Mouse (Mus musculus) intestine, embryonic 14.5 days (tissue): ENCODE measurements at regions not wholly inside any gene's neighbourhood (a gene's known extent, or its start where the extent isn't known, plus 50 kb on each side); places are given as distances from the start of the nearest gene placed in this dataset.

ENCODE experiments used
- ATAC-seq: fragments of 200-750 bp; cut with Nextera tagmentation; replicated peaks from 2 replicates; pipeline ENCODE4 v1.8.0; 2017; ENCODE audit warnings: low read depth, moderate number of reproducible peaks, moderate TSS enrichment, moderate library complexity; ENCODE audit not compliant: low FRiP score, low TSS enrichment
- DNase-seq: peaks from one replicate; pipeline ENCODE4 v3.0.0-alpha.2; 2018; ENCODE audit warnings: low spot score
- H3K27ac ChIP-seq: fragments of 300-500 bp; sonication (generic); 2 replicates; pipeline ENCODE4 v1.5.1; 2014; ENCODE audit warnings: low read depth, mild to moderate bottlenecking, control low read depth
- H3K27me3 ChIP-seq: fragments of 300-500 bp; sonication (generic); replicated peaks from 2 replicates; pipeline ENCODE4 v1.6.1; 2014; ENCODE audit warnings: low read length, control low read depth; ENCODE audit not compliant: control insufficient read depth, insufficient read depth
- H3K36me3 ChIP-seq: fragments of 300-500 bp; sonication (generic); 2 replicates; pipeline ENCODE4 v1.6.1; 2014; ENCODE audit warnings: low read length, control low read depth; ENCODE audit not compliant: control insufficient read depth, insufficient read depth
- H3K4me1 ChIP-seq: fragments of 300-500 bp; sonication (generic); replicated peaks from 2 replicates; pipeline ENCODE4 v1.6.1; 2014; ENCODE audit warnings: low read length, control low read depth, mixed read lengths; ENCODE audit not compliant: control insufficient read depth, insufficient read depth
- H3K4me2 ChIP-seq: fragments of 300-500 bp; sonication (generic); 2 replicates; pipeline ENCODE4 v1.6.1; 2014; ENCODE audit warnings: low read length
- H3K4me3 ChIP-seq: fragments of 300-500 bp; sonication (generic); 2 replicates; pipeline ENCODE4 v1.5.1; 2014; ENCODE audit warnings: low read depth, low read length, control low read depth, mixed read lengths
- H3K9ac ChIP-seq: fragments of 300-500 bp; sonication (generic); 2 replicates; pipeline ENCODE4 v1.6.1; 2014; ENCODE audit warnings: mild to moderate bottlenecking, low read length
- H3K9me3 ChIP-seq: fragments of 300-500 bp; sonication (generic); 2 replicates; pipeline ENCODE4 v1.6.1; 2016; ENCODE audit warnings: low read length, control low read depth; ENCODE audit not compliant: control insufficient read depth
- WGBS: fragments of 180-500 bp; shearing (Covaris S2); extraction: QIAGEN DNeasy Blood & Tissue Kit; methylation state at CpG from one replicate; pipeline ENCODE4 v1.1.7; 2014; 5-methylcytosine and 5-hydroxymethylcytosine counted together

DNA sequence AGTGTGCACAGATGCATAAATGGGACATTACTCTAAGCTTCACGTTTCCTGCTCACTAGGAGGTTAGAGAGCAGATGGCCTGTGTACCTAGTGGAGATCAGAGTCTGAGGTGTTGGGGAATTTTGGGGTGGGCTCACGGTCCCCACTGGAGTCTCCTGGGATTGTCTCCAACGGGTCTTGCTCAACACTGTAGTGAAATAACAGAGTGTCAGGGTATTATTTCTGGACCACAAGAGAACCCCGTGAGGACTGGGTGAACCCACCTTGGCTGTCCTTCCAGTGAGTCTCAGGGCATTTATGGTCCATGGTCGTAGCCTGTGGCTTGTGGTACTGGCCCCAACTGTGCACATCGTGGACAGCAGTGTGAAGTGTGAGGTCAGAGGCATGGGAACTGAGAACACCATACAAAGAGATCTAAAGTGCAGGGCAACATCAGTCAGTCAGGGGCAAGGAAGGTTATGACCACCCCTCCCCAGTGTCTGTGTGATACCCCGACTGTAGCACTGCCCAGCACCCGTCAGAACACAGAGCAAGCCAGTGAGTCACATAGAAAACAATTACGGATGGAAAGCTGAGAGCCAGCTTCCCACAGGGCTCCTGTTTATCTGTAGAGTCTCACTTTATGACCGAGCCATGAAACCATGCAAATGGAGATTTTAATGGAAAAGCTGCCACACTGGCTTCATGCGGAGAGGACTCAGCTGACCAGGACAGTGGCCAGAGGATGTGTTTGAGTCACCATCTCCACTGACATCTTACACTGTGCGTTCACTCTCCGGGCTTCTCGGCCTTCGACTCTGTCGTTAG, 77.3 kb upstream of the Pmepa1 start:
- DNase-seq = no peak
- H3K9ac ChIP-seq = no peak overlapping the region

GRCm38 (mm10) chr2:173356786-173357185, 80.5 kb upstream of the Pmepa1 start:
- no peak for ATAC-seq
- 69% methylated on average over 5 of the region's 5 CpGs for WGBS

More for the DNA sequence above, 77.3 kb upstream of the Pmepa1 start:
- no peaks in the 10 kb centered on the region for H3K9me3 ChIP-seq
- 76% methylated on average over 16 of the region's 16 CpGs for WGBS
- H3K36me3 ChIP-seq = no peaks in the 10 kb centered on the region
- no peak overlapping the region for H3K4me3 ChIP-seq
- peak overlapping the region; percentile 85; the same call in 1 of the 2 replicates for H3K27ac ChIP-seq
- H3K27me3 ChIP-seq = no peaks in the 10 kb centered on the region
- ATAC-seq = no peak
- H3K4me2 ChIP-seq = no peak overlapping the region
- H3K4me1 ChIP-seq = peaks cover 24% of the 10 kb centered on the region

DNA sequence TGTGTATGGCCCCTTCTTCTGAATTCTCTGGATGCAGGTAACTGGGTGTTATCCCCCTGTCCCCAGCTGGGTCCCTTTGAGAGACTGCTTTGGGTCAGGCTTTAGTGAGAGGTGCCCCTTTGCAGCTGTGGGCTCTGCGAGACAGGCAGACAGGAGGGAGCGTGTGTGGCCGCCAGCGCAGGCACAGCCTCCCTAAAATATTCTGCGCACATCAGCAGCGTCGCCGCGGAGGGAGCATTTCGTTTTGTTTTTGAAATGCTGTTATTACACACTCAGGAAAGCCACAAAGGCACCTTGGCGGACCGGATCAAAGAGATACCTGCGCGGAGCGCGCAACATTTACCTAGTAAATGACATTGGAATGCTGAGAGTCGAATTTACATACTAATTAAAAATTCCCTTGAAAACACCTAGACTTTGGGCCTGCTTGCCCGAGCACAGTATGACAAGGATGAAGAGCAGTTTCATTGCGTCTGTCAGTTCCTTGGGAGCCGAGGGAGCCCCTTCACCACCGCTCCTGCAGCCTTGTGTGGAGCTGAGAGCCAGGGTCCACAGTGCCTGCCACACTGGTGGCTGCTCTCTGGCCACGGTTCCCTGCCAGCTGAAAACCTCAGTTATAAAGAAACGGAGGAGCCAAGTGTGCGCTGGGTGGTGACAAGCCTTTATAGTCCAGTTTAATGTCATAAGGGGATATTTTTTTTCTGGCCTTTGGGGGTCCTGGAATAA, 89.3 kb upstream of the Pmepa1 start:
- WGBS = 19% methylated on average over 24 of the region's 24 CpGs
- Histone ChIP-seq H3K9ac (no peak overlapping the region), H3K4me3 (no peak overlapping the region), H3K9me3 (no peaks in the 10 kb centered on the region), H3K4me1 (0 out of 2 replicates have a peak, but pooled peaks cover 2% of the 10 kb centered on the region), H3K27ac (no peak overlapping the region), H3K4me2 (peak overlapping the region; percentile 7; the same call in 1 of the 2 replicates), H3K27me3 (peaks cover 19% of the 10 kb centered on the region), H3K36me3 (no peaks in the 10 kb centered on the region)
- ATAC-seq = no peak
- no peak for DNase-seq

More at GRCm38 (mm10) chr2:173356786-173357185, 80.5 kb upstream of the Pmepa1 start:
- Histone ChIP-seq H3K4me3 (no peak overlapping the region), H3K4me2 (no peak overlapping the region), H3K27ac (no peak overlapping the region), H3K27me3 (no peaks in the 10 kb centered on the region), H3K9me3 (no peaks in the 10 kb centered on the region), H3K9ac (no peak overlapping the region), H3K4me1 (peaks cover 20% of the 10 kb centered on the region), H3K36me3 (no peaks in the 10 kb centered on the region)
- DNase-seq = no peak

DNA sequence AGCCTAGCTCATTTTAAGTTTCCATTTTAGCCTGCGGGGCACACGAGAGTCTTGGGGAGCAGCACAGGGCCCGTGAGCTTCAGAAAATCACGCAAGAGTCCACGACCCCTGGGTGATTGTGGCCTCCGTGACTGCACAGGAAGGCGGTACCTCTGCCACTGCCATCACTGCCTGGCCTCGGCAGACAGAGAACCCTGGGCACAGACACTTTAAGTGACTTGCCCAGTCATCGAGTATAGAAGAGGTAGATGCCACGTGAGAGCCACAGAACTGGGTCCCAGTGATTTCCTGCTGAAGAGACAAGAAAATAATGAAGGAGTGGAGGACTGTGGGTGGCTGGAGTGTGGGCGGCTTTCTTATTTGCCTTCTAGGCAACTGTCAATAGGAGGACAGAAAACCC, 90.4 kb upstream of the Pmepa1 start:
- Histone ChIP-seq H3K9me3 (no peaks in the 10 kb centered on the region), H3K36me3 (no peaks in the 10 kb centered on the region), H3K27me3 (peaks cover 19% of the 10 kb centered on the region), H3K9ac (no peak overlapping the region), H3K4me2 (no peak overlapping the region), H3K4me3 (no peak overlapping the region), H3K4me1 (0 out of 2 replicates have a peak, but pooled peaks cover 2% of the 10 kb centered on the region), H3K27ac (no peak overlapping the region)
- DNase-seq (no peak), ATAC-seq (no peak)
- WGBS = 72% methylated on average over 11 of the region's 11 CpGs

DNA sequence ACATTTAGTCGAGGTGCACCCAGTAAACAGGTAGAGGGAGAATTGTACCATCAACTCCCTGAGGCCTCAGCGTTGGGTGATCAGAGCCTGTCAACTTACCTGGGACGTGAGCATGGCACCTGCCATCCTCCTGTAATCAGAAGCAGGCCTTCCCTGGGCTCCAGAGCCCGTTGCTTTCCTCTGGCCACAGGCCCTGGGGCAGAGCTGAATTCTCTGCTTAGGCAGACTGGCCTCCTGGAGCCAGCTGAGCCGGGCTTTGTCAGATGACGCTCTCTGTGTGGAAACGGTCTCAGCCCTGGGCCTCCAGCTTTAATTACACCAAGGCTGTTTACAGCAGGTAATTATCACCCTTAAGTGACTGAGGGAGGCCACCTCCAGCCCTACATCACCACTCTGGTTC, 92.6 kb upstream of the Pmepa1 start:
- no peak for ATAC-seq
- 0 out of 2 replicates have a peak, but pooled peaks cover 2% of the 10 kb centered on the region for H3K4me1 ChIP-seq
- WGBS = 41% methylated on average over 7 of the region's 7 CpGs
- no peak for DNase-seq
- H3K4me3 ChIP-seq = no peak overlapping the region
- no peaks in the 10 kb centered on the region for H3K36me3 ChIP-seq
- H3K4me2 ChIP-seq = no peak overlapping the region
- no peak overlapping the region for H3K27ac ChIP-seq
- H3K9ac ChIP-seq = no peak overlapping the region
- peaks cover 9% of the 10 kb centered on the region; the same call in 1 of the 2 replicates for H3K9me3 ChIP-seq
- peaks cover 19% of the 10 kb centered on the region for H3K27me3 ChIP-seq

- Histone ChIP-seq H3K9me3 (peaks cover 7% of the 10 kb centered on the region; the same call in 1 of the 2 replicates), H3K27me3 (no peaks in the 10 kb centered on the region), H3K4me2 (no peak overlapping the region), H3K4me1 (peaks cover 19% of the 10 kb centered on the region), H3K36me3 (no peaks in the 10 kb centered on the region), H3K9ac (no peak overlapping the region), H3K4me3 (no peak overlapping the region), H3K27ac (no peak overlapping the region)
- ATAC-seq (no peak), DNase-seq (no peak)
- 90% methylated on average over 6 of the region's 6 CpGs for WGBS
Observed at GRCm38 (mm10) chr2:173376926-173377325, 100.6 kb upstream of the Pmepa1 start.

- Histone ChIP-seq H3K4me3 (no peak overlapping the region), H3K9me3 (no peaks in the 10 kb centered on the region), H3K27me3 (no peaks in the 10 kb centered on the region), H3K36me3 (no peaks in the 10 kb centered on the region), H3K27ac (peak overlapping the region; percentile 47; the same call in 1 of the 2 replicates), H3K4me1 (peaks cover 27% of the 10 kb centered on the region), H3K9ac (no peak overlapping the region), H3K4me2 (no peak overlapping the region)
- no peak for ATAC-seq
- DNase-seq = no peak
- WGBS = 54% methylated on average over 10 of the region's 12 CpGs
Observed at GRCm38 (mm10) chr2:173377497-173378257, 101.3 kb upstream of the Pmepa1 start.

DNA sequence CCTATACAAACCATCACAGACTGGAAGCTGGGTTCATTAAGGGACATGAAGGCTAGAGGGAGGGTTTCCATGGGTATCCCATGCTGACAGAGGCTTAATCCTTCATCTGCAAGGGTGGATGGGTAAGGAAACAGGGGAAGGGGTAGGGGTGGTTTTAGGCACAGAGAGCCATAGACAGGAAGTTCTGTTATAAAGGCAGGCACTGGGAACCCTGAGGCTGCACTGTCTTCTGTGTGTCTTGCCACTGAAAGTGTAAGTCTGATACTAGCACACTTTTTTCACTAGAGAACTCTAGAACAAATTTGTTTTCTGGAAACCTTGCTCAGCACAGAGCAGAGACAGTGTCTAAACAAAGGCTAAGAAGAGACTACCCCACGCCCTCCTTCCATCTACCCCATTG, 103.4 kb upstream of the Pmepa1 start:
- H3K36me3 ChIP-seq = no peaks in the 10 kb centered on the region
- no peaks in the 10 kb centered on the region for H3K27me3 ChIP-seq
- H3K4me1 ChIP-seq = peaks cover 30% of the 10 kb centered on the region
- H3K9me3 ChIP-seq = no peaks in the 10 kb centered on the region
- no peak overlapping the region for H3K4me3 ChIP-seq
- H3K9ac ChIP-seq = no peak overlapping the region
- no peak for ATAC-seq
- H3K27ac ChIP-seq = peak overlapping the region; percentile 80
- 73% methylated on average over 1 of the region's 1 CpGs for WGBS
- no peak overlapping the region for H3K4me2 ChIP-seq
- DNase-seq = no peak
